Mouse (Mus musculus) liver, embryonic 14.5 days (tissue): ENCODE measurements at regions not wholly inside any gene's neighbourhood (a gene's known extent, or its start where the extent isn't known, plus 50 kb on each side); places are given as distances from the start of the nearest gene placed in this dataset.

Experiments used
- ATAC-seq: fragments of 200-750 bp; cut with Nextera tagmentation; 2 replicates; pipeline ENCODE4 v1.8.0; 2017; ENCODE audit warnings: moderate number of reproducible peaks, mild to moderate bottlenecking, moderate library complexity; ENCODE audit not compliant: insufficient read depth
- DNase-seq, 3 experiments: peaks; one replicate each; pipeline ENCODE4 v3.0.0-alpha.2; 2012 to 2013; ENCODE audit warnings: low read depth in 3 of 3, low spot score in 3 of 3
- H3K27ac ChIP-seq: fragments of 300-500 bp; sonication (generic); 2 replicates; pipeline ENCODE4 v1.5.1; 2014; ENCODE audit warnings: moderate library complexity, mild to moderate bottlenecking, control low read depth, inconsistent platforms
- H3K27me3 ChIP-seq: fragments of 300-500 bp; sonication (generic); 2 replicates; pipeline ENCODE4 v1.6.1; 2014; ENCODE audit warnings: mild to moderate bottlenecking, low read length, moderate library complexity; ENCODE audit not compliant: control insufficient read depth, insufficient read depth
- H3K36me3 ChIP-seq: fragments of 300-500 bp; sonication (generic); replicated peaks from 2 replicates; pipeline ENCODE4 v1.6.1; 2014; ENCODE audit warnings: low read depth; ENCODE audit not compliant: control insufficient read depth, insufficient read depth
- H3K4me1 ChIP-seq, 2 experiments: fragments of 200-500 bp in 1 of 2; fragments of 300-500 bp in 1 of 2; sonication (generic) in 1 of 2; replicated peaks; 2 replicates each; pipeline ENCODE4 v1.6.1; 2012 to 2014; ENCODE audit warnings: antibody characterized with exemption in 1 of 2, inconsistent platforms in 1 of 2, low read length in 1 of 2; ENCODE audit not compliant: control insufficient read depth in 2 of 2, insufficient read depth in 2 of 2
- H3K4me2 ChIP-seq: fragments of 300-500 bp; sonication (generic); 2 replicates; pipeline ENCODE4 v1.6.1; 2014; ENCODE audit warnings: low read depth, mild to moderate bottlenecking, control low read depth, moderate library complexity
- H3K4me3 ChIP-seq, 2 experiments: fragments of 200-500 bp in 1 of 2; fragments of 300-500 bp in 1 of 2; sonication (generic) in 1 of 2; 2 replicates each; pipeline ENCODE4 v1.5.1; 2012 to 2014; ENCODE audit warnings: low read depth in 2 of 2, low read length in 2 of 2, mild to moderate bottlenecking in 2 of 2, control low read depth in 1 of 2, inconsistent platforms in 1 of 2, moderate library complexity in 1 of 2; ENCODE audit not compliant: insufficient read depth in 1 of 2
- H3K9ac ChIP-seq: fragments of 300-500 bp; sonication (generic); replicated peaks from 2 replicates; pipeline ENCODE4 v1.6.1; 2014; ENCODE audit warnings: mild to moderate bottlenecking, control low read depth, moderate library complexity
- H3K9me3 ChIP-seq: fragments of 300-500 bp; sonication (generic); 2 replicates; pipeline ENCODE4 v1.6.1; 2016; ENCODE audit warnings: low read length, mixed read lengths; ENCODE audit not compliant: control insufficient read depth
- CTCF ChIP-seq: IDR thresholded peaks from 2 replicates; pipeline ENCODE4 v1.5.1; 2016; ENCODE audit warnings: antibody characterized with exemption, low read depth, control low read depth
- EP300 ChIP-seq: IDR thresholded peaks from 2 replicates; pipeline ENCODE4 v1.6.1; 2016; ENCODE audit warnings: antibody characterized with exemption, low read depth
- WGBS: fragments of 180-500 bp; shearing (Covaris S2); extraction: QIAGEN DNeasy Blood & Tissue Kit; methylation state at CpG from one replicate; pipeline ENCODE4 v1.1.7; 2014; ENCODE audit not compliant: insufficient replicate concordance; 5-methylcytosine and 5-hydroxymethylcytosine counted together

DNA sequence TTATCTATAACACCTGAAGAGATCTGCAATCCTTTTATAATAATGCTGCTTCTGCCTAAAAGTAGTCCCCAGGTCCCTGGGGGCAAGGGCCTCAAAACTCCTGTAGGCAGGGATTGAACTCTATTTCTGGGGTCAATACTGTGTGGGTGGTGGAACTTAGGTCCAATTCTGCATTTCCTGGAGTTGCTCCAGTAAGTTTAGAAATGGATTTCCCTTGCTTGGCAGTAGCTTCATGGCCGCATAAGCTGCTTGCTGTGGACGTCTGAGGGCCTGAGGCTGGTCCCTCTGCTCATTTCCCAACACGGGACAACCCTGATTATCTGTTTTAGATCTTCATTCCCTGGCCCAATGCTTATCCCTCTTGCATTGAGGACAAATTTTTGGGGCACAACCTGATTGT is 118.0 kb upstream of the Peli1 start:
- Histone ChIP-seq H3K27me3 (no peaks in the 10 kb centered on the region), H3K36me3 (no peaks in the 10 kb centered on the region), H3K4me3 (no peak overlapping the region), H3K27ac (no peak overlapping the region), H3K4me2 (no peak overlapping the region), H3K9me3 (no peaks in the 10 kb centered on the region), H3K4me1 (no peaks in the 10 kb centered on the region), H3K9ac (no peak overlapping the region)
- DNase-seq (no peak), ATAC-seq (no peak)
- 61% methylated on average over 3 of the region's 3 CpGs for WGBS
- TF ChIP-seq EP300 (no peak), CTCF (no peak)

DNA sequence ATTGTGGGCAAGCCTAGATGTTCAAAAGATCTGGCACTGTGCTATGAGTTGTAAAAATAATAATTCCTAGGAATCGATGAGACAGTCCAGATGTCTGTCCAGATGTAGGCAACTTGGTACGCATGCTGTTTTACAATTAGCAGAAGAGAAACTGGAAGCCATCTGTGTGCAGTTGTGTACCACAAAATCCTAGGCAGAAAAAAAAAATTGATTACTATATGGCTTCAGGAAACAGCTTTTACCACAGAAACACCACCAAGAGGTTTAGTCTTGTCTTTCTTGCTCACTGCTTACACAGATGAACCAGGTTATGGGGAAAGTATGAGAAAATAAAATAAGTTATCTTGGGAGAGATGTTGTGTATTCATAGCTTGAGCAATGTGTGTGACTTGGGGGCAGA is 109.5 kb upstream of the Peli1 start:
- Histone ChIP-seq H3K27me3 (no peaks in the 10 kb centered on the region; the same call in 1 of the 2 replicates), H3K4me2 (no peak overlapping the region), H3K36me3 (no peaks in the 10 kb centered on the region), H3K4me3 (no peak overlapping the region), H3K4me1 (peaks cover 8% of the 10 kb centered on the region in 2 experiments), H3K27ac (no peak overlapping the region), H3K9ac (no peak overlapping the region), H3K9me3 (no peaks in the 10 kb centered on the region)
- 56% methylated on average over 2 of the region's 2 CpGs for WGBS
- ATAC-seq = no peak
- TF ChIP-seq CTCF = no peak
- TF ChIP-seq EP300 = no peak
- DNase-seq = no peak

GRCm38 (mm10) chr11:20982010-20982409 is 109.1 kb upstream of the Peli1 start:
- no peak for ATAC-seq
- no peak for DNase-seq
- 41% methylated on average over 1 of the region's 1 CpGs for WGBS
- Histone ChIP-seq H3K9me3 (no peaks in the 10 kb centered on the region), H3K4me2 (no peak overlapping the region), H3K4me3 (no peak overlapping the region), H3K27me3 (no peaks in the 10 kb centered on the region; the same call in 1 of the 2 replicates), H3K27ac (no peak overlapping the region), H3K36me3 (no peaks in the 10 kb centered on the region), H3K4me1 (peaks cover 8% of the 10 kb centered on the region in 2 experiments), H3K9ac (no peak overlapping the region)
- TF ChIP-seq EP300 = no peak
- no peak for TF ChIP-seq CTCF

DNA sequence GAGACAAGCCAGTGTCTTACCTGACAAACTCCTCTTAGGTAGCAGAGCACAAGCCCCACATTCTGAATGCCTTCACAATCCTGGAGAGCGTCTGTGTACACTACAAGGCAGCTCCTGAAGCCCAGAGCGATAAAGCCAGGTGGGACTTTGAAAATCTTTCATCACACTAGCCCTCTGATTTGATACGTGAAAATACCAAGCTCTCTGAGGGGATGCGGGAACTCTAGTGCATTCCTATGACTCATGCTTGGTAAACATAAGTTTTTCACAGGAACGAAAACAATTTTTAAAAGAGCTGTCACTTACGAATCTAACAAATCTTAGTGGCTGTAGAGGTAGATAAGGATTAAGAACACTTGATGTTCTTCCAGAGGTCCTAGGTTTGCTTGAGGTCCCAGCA is 108.6 kb upstream of the Peli1 start:
- no peaks in the 10 kb centered on the region; the same call in 1 of the 2 replicates for H3K27me3 ChIP-seq
- DNase-seq = no peak
- no peak overlapping the region for H3K4me2 ChIP-seq
- WGBS = 77% methylated on average over 6 of the region's 6 CpGs
- no peak overlapping the region for H3K9ac ChIP-seq
- no peaks in the 10 kb centered on the region for H3K9me3 ChIP-seq
- no peaks in the 10 kb centered on the region for H3K36me3 ChIP-seq
- peaks cover 8% of the 10 kb centered on the region in 2 experiments for H3K4me1 ChIP-seq
- no peak overlapping the region for H3K4me3 ChIP-seq
- no peak for TF ChIP-seq EP300
- TF ChIP-seq CTCF = no peak
- no peak for ATAC-seq
- no peak overlapping the region for H3K27ac ChIP-seq

DNA sequence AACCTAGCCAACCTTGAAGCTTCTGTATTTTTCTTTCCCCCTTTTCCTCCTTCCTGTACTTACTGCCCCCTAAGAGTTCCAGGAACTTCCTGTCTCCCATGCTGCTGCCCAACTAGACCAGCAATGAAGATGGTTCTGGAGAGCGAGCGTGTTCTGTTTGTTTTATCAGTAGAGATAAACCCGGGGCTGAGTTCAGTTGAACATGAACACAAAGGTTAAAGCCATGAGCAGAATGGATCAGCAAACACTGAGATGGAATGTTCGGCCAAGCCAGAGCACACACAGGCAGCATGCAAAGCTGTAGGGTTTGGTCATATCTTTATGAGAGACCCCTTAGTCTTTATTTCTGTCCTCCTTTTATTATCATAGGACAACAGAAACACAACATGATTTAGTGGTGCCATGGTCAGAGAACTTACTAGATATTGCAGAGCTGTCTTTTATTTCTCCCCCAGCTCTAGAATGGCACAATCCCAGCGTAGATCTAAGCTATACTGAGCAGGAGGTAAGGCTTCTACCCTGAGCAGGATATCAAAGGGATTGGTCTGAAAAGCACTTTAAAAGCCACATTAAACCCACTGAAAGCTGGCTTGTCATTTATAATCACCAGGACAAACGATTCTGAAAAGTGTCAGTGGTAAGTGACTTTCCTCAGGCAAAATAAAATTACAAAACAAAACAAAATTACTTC is 105.9 kb upstream of the Peli1 start:
- no peak for TF ChIP-seq EP300
- no peak for TF ChIP-seq CTCF
- Histone ChIP-seq H3K9ac (no peak overlapping the region), H3K4me2 (no peak overlapping the region), H3K9me3 (no peaks in the 10 kb centered on the region), H3K4me3 (no peak overlapping the region), H3K27ac (no peak overlapping the region), H3K27me3 (no peaks in the 10 kb centered on the region; the same call in 1 of the 2 replicates), H3K4me1 (peaks cover 8 to 11% of the 10 kb centered on the region in 2 experiments), H3K36me3 (no peaks in the 10 kb centered on the region)
- ATAC-seq = peak; percentile 21; the same call in 1 of the 2 replicates
- WGBS = 26% methylated on average over 6 of the region's 6 CpGs
- peak in 1 of 3 experiments; percentile 5 for DNase-seq
